Mouse (Mus musculus) right cerebral cortex, postnatal 36 days (tissue): ENCODE data around the gene Tmeff1.
"Not testable (repeated sequence)": the region's sequence is repeated elsewhere in the genome, so short reads cannot be mapped to it uniquely, and the experiment has no call there.

Experiments used
- DNase-seq, 2 experiments: peaks; one replicate each; pipeline ENCODE4 v3.0.0; 2022; ENCODE audit warnings: low spot score in 2 of 2, mixed read lengths in 1 of 2

The Tmeff1 gene

DNA sequence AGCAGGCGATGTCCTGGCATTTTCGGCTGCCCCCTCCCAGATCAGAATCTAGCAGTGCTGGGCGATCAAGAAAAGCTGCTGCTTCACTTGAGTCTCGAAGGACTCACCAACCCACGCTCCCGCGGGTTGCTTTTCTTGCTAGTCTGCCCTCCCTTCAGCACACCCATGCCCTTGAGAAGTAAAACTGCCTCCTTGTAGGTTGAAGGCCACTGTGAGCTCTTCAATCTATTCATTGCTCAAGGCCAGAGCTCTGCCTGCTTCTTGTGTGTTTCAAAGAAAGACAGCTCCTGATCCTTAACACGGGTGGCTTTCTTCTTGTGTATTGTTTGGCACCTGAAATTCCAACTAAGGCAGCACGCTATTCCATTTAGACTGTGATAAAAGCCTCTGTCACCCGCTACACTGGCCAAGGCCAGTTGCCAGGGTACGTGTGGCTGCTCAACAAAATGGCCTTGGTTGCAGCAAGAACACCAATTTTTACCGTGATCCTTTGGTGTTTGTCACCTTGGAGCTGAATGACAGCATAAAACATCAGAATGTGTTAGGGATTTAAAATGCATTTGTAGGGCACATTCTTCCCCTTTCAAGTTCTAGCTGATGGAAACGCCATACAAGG, 91.7 kb downstream of the Tmeff1 start:
- DNase-seq = no peak

- DNase-seq = no peak
Observed at GRCm38 (mm10) chr4:48677276-48677675, 92.3 kb downstream of the Tmeff1 start.

GRCm38 (mm10) chr4:48677812-48678211, 92.8 kb downstream of the Tmeff1 start:
- DNase-seq = no peak

DNA sequence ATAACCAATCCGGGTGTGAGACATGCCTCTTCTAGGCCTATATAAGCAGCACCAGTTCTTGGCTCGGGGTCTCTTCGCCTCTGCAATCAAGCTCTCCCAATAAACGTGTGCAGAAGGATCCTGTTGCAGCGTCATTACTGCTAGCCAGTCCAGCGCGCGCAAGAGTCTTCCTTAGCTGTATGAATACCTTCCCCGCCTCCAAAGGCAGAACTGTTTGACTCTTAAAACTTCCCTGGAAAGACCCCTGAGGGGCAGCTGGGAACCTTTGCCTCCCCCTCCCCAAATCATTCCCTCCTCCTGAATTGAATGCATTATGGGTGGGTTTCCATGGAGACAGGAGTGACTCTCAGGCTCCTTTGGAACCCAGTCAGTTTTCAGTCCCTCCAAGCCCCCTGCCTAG, 93.8 kb downstream of the Tmeff1 start:
- DNase-seq = no peak

DNA sequence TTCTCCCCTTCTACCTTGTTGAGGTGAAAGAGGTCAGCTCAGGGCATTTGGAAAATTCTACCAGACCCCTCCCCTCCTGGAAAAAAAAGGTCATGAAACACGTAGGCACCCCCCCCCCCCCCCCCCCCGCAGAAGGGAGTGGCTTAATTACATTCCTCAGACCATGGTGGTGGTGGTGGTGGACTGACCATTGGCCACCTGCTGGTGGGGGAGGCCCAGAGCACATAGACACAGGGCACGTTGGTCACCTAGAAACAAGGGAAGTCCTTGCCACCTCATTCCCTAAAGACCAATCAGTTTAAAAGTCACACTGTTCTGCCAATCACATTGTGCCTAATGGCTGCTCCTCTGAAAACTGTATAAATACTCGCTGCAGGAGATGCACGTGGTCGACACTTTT, 94.8 kb downstream of the Tmeff1 start:
- DNase-seq = not testable (repeated sequence)

DNA sequence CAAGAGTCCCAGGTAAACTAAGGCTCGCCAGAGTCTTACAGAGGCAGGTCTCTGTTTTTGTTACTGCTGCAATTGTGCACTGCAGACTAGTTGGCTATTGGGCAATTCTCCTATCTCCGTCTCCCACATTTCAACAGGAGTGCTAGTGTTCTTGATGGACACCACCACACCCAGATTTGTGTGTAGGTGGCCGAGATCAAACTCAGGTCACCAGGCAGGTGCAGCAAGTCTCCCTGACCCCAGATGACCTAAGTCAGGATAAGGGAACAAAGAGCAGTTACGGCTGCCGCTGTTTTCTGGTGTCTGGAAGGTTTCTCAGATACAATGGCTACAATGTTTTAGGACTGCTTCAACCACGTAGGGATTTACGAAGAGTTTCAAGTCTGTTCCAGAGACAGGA, 95.2 kb downstream of the Tmeff1 start:
- DNase-seq = no peak

DNA sequence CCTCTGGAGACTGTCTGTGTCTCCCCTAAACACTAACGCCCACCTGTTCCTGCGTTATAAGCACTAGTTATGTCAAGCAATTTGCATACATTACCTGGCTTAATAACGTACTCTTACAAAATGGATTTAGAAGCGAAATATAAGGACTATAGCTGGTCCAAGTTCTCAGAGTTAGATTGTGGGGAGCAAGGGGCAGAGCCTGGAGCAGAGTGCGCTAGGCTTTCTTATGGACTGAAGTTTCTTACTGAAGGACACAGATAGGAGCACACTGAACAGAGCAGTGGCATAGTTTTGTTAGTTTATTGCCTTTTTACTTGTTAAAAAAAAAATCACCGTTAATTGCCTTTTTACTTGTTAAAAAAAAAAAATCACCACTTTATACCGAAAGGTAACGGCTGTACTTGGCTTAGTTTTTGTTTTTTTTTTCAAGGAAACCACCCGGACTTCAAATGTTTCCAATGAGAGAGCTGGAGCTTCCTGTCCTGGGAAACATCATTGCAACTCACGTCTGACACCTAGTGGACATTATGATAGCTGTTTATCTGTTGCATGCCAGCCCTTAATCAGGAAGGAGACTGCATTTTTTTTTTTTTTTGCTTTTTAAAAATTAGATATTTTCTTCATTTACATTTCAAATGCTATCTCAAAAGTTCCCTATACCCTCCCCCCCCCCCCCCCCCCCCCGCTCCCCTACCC, 95.8 kb downstream of the Tmeff1 start:
- DNase-seq = no peak

DNA sequence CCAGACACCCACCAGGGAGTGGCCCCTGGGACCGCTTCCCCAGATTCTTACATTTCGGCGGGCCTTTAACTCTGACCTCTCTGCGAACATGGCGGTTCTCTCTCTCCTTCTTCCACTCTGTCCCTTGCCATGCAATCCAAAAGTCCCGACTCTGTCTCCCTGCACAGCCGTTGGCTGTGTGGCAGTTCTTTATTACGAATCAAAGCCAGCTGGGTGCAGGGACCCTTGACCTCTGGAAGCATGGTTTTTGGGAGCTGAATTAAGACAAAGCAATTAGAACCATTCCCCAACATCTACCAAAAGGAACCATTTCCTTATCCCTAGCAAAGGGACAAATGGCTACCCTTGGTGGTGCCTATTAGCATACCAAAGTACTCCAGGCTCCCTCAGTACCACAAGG, 98.2 kb downstream of the Tmeff1 start:
- DNase-seq = no peak

DNA sequence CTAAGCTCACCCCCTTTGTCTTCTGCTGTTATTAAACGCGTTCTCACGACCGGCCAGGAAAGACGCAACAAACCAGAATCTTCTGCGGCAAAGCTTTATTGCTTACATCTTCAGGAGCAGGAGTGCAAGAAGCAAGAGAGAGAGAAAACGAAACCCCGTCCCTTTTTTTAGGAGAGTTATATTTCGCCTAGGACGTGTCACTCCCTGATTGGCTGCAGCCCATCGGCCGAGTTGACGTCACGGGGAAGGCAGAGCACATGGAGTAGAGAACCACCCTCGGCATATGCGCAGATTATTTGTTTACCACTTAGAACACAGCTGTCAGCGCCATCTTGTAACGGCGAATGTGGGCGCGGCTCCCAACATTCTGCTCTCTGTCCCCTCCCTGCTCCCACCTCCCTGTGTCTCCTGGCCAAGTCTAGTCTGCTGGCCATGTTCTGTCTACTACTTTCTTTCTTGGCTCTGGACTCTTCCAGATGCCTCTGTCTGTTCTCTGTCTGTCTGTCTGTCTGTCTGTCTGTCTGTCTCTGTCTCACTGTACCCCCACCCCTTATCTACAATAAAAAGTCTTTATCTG, 98.7 kb downstream of the Tmeff1 start:
- DNase-seq = not testable (repeated sequence)

GRCm38 (mm10) chr4:48684593-48685187, 99.7 kb downstream of the Tmeff1 start:
- no peak for DNase-seq

- DNase-seq = no peak
Observed at GRCm38 (mm10) chr4:48688148-48688547, 103.2 kb downstream of the Tmeff1 start.

GRCm38 (mm10) chr4:48690640-48691039, 105.7 kb downstream of the Tmeff1 start:
- peak; percentile 50 to 63 for DNase-seq

DNA sequence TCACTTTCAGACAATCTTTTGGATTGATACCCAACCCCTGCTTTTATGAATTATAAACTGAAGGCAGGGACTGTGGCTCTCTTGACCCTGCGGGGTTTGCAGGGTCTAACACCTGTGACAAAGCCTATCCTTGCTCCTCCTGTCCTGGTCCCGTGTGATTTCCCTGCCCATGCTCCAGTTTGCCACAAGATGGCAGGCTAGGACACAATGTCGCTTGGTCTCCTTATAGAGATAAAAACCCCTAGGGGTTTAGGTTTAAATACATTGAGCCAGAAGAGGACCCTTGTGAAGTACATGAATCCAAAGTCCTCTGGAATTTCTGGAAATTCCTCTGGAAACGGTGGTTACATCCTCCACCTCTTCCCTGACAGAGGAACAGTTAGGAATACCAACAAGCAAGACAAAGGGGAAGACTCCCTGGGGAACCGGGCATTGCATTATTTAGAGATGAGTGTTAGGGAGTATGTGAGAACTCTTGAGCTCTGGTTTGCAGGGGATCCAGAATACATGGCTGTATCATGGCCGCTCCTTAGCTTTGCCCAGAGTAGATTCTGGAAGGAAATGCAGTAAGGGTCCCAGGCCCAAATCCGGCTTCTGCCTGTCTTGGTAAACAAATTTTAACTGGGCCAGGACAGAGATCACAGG, 106.9 kb downstream of the Tmeff1 start:
- peak in 1 of 2 experiments; percentile 30 for DNase-seq

DNA sequence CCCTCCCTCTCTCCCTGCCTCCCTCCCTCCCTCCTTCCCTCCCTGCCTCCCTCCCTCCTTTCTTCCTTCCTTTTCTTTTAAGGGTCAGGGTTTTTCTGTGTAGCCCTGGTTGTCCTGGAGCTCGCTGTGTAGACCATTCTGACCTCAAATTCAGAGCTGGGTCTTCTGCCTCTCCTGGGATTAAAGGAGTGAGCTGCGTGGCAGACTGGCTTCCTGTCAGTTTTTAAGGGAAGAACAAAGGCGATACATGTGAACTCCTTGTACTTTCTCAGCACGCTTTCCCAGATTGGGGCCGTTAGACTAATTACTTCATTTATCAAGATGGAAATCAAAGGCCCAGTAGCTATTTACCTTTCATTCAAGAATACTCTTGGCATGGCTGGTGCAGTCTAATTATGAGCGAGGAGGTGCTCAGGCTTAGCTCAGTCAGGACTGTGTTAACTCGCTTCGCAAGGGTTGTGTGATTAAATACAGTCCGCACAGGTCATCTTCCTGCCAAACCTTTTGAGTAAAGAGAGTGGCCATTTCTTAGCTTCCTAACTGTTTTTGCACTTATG, 107.8 kb downstream of the Tmeff1 start:
- DNase-seq = no peak

- DNase-seq = no peak
Observed at GRCm38 (mm10) chr4:48696706-48697105, 111.7 kb downstream of the Tmeff1 start.

DNA sequence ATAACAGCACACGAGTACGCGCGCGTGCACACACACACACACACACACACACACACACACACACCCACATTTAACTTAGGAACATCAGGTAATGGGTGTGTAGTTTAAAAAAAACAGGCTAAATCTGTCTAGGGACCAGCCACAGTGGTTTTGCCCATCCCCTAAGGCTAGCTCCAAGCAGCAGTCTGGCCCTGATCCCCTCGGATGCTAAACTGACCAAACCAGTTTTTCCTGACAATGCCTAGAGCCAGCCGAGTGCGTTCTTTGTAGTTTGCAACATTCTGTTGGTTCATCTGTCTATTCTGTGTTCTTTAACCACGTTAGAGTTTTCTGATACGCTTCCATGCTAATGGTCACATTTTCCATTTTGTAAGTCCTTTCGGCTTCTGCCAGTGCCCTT, 112.3 kb downstream of the Tmeff1 start:
- DNase-seq = no peak
